Mouse (Mus musculus): ENCODE measurements around the gene Hsd17b2.

DNA sequence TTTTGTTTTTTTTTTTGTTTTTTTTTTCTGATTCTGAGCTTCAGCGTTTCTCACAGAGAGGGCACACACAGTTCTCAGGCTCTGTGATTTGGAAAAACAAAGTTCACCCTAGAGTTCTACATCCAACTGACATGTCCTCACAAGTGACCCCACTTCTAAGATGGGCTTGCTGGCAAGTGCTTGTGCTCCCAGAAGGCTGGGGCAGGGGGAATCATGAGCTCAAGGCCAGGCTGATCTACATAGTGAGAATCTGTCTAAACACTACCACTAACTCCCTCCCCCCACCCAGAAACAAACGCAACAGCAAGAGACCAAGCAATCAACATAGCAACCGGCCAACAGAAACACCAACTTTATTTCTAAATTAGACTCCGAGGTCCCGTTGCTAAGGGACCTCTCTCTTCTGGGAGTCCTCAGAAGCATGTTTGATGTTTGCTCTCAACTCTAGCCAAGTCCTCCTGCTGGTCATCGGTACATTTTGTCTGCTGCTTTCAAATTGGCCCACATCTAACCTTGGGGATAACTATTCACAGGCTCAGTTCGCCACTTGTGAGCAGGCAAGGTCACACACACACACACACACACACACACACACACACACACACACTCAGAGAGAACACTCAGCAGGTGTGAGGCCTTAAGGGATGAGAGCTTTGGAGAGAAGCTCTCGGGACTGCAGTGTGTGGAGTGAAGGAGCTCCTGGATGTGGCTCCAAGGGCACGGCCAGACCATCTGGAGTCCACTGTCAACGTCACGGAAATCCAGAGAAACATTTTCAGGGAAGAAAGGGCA, 77.0 kb downstream of the Hsd17b2 start:
- no peak for TF ChIP-seq POLR2A (IDR thresholded peaks at IDR 0.05; ENCODE audit: low read depth, low read length)
- TF ChIP-seq CTCF (IDR thresholded peaks at IDR 0.05; ENCODE audit: extremely low read depth, insufficient read depth, insufficient read length, insufficient replicate concordance), result no peak
